Mouse (Mus musculus): ENCODE measurements around the gene Slit3.

- TF ChIP-seq CTCF (IDR thresholded peaks at IDR 0.05 in 2 of 3, conservative IDR thresholded peaks at IDR 0.05 in 1 of 3; ENCODE audit: control insufficient read depth in 1 of 3, insufficient read depth in 1 of 3, low read depth in 2 of 3, low read length in 3 of 3, poor library complexity in 1 of 3, severe bottlenecking in 1 of 3) (no peak), POLR2A (IDR thresholded peaks at IDR 0.05; ENCODE audit: control insufficient read depth in 1 of 2, insufficient read depth in 1 of 2, low read depth in 1 of 2, low read length in 2 of 2, poor library complexity in 1 of 2) (no peak)
Observed at GRCm38 (mm10) chr11:35676744-35677143, 555.7 kb downstream of the Slit3 start.

Measured in MEL (cell line).